Mouse (Mus musculus) hindlimb bud, embryonic 11.5 days (tissue): ENCODE measurements around the gene Samd14.
A peak's percentile ranks its signal among the peaks of the same experiment; 100 is the strongest.

Experiments used
- DNase-seq: peaks from one replicate; pipeline ENCODE4 v3.0.0-alpha.2; 2012; ENCODE audit warnings: low read depth, low spot score; ENCODE audit errors: extremely low spot score

The Samd14 gene

DNA sequence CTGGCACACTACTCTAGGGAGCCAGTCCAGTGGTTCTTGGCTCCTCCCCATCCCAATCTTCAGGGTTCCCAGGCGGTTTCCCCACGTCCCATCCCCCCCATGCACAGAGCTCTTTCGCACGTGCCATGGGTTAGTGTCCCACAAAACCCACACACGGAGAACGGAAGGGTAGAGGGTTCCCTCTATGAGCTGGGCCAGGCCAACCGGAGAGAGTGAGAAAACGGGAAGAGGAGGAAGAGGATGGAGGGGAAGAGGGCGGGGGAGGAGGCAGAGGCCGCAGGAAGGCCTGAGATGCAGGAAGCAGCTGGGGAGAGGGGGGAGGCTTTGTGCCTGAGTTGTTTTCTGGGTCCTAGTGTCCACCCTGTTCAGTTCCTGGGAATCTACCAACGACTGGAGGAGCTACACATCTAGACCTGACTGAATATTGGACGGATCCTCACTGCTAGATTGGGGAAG is 20.1 kb upstream of the Samd14 start:
- peak; percentile 92 for DNase-seq

GRCm38 (mm10) chr11:94990102-94990748 is 19.5 kb upstream of the Samd14 start:
- no peak for DNase-seq

DNA sequence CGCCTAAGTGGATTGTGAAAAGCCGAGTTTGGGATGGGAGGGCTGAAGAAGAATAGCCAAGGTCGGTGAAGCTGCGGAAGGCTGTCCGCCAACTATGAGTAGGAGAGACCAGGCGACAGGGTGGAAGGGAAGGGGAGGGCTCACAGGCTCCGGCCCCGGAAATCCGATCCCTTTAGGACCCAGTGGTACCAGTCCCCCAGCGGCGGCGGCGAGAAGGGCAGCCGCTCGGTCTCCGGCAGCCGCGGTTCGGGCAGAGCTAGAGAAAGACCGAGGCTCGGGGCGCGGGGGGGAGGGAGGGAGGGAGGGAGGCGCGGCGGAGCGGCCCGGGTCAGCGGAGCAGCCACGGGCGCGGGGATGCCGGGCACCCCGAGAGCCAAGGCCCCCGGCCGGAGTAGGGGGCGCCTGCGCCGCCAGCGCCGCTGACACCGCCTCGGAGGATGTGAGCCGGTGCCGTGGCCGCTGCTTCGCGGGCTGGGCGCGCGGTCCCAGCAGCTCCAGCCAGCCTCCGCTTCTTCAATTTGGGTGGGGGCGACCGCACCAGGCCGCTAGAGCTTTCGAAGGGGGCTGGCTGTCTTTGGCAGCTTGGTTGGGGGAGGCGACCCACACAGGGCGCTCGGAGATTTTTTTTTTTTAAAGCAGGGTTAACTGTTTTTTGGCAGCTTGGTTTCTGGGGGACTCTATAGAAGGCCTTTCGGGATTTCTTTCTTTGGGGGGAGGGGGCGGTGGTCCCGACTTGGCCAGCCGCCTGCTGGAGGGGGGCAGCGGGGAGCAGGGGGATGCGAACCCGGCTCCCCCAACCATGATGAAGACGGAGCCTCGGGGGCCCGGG is 18.7 kb upstream of the Samd14 start, which contains the start of gene Ppp1r9b:
Gene Ppp1r9b (plus strand): TSS at position 287 of the 829 bp plus-strand sequence.
- no peak for DNase-seq

DNA sequence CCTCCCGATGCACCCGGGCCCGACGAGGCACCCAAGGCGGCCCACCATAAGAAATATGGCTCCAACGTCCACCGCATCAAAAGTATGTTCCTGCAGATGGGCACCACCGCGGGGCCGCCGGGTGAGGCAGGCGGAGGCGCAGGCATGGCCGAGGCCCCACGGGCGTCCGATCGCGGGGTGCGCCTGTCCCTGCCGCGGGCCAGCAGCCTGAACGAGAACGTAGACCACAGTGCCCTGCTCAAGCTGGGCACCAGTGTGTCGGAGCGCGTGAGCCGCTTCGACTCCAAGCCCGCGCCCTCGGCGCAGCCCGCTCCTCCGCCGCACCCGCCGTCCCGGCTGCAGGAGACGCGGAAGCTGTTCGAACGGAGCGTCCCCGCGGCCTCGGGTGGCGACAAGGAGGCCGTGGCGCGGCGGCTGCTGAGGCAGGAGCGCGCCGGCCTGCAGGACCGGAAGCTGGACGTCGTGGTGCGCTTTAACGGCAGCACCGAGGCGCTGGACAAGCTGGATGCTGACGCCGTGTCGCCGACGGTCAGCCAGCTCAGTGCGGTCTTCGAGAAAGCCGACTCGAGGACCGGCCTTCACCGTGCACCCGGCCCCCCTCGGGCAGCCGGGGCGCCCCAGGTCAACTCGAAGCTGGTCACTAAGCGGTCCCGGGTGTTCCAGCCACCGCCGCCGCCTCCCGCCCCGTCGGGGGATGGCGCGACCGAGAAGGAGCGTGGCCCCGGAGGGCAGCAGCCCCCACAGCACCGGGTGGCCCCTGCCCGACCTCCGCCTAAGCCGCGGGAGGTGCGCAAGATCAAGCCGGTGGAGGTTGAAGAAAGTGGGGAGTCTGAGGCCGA is 17.8 kb upstream of the Samd14 start:
- no peak for DNase-seq

GRCm38 (mm10) chr11:94992480-94992753 is 17.3 kb upstream of the Samd14 start:
- DNase-seq = no peak

GRCm38 (mm10) chr11:94992754-94993606 is 16.7 kb upstream of the Samd14 start:
- no peak for DNase-seq

DNA sequence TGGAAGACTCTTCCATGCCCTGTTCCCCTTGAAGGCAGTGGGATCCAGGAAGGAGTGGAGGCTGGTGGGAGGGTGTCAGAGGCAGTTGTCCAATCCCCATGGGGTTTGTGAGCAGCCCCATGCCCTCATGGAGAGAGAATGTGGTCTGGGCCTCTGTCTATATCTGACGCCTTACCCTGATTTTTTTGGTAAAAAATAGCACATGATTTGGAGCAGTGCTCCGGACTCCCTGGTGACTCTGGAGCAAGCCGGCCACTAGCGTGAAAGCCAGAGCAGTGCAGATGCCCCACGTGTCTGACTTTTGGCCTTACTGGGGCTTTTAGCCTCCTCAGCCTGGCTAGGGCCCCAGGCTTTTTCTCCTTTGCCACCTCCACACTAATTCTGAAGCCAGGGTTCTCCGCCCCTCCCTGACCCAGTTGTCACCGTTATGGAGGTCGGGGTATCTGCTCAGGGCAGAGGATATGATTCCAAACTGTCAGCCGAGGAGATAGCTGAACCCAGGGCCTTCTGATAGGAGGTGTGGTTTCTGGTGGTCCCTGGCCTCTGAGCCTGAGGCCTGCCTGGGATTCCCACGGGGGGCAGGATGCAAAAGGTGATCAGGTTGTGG is 15.4 kb upstream of the Samd14 start:
- DNase-seq = no peak

GRCm38 (mm10) chr11:94994947-94995772 is 14.5 kb upstream of the Samd14 start:
- no peak for DNase-seq

DNA sequence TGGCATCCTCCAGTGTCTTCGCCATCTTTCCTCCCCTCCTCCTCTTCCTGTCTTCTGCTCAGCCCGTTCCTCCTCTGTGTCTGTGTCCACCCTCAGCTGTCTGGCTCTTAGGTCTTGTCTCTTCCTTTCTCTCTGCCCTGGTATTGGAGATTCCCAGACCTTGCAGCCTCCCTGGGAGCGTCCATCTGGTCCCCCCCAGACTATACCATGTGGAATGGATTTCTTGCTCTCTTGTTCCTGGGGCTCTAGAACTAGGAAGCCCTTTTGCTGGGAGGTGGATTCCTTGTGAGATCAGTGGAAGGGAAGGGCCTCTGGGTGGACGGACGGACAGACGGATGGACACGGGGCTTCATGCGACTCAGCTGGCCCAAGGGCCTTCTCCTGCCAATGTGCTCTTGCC is 13.6 kb upstream of the Samd14 start:
- no peak for DNase-seq

GRCm38 (mm10) chr11:94996984-94997383 is 12.7 kb upstream of the Samd14 start:
- no peak for DNase-seq

GRCm38 (mm10) chr11:94997596-94997995 is 12.1 kb upstream of the Samd14 start:
- no peak for DNase-seq

- DNase-seq = no peak
These were observed 11.6 kb upstream of the Samd14 start for GRCm38 (mm10) chr11:94998041-94998531.

GRCm38 (mm10) chr11:95000128-95000527 is 9.6 kb upstream of the Samd14 start:
- no peak for DNase-seq

GRCm38 (mm10) chr11:95000548-95000947 is 9.1 kb upstream of the Samd14 start:
- no peak for DNase-seq

DNA sequence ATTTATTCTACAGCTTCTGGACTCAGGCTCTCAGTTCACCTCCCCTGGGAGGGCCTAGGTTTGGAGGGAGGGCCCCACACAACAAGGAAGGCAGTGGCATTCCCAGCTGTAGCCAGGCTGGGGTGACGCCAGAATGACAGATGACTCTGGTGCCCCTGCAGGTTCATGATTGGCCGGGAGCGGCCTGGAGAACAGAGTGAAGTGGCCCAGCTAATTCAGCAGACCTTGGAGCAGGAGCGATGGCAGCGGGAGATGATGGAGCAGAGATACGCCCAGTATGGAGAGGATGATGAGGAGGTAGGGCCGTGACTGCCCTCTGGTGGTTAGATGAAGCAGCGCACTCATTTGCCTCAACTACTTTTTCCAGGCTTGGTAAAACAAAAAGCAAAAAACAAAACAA is 8.6 kb upstream of the Samd14 start:
- no peak for DNase-seq

DNA sequence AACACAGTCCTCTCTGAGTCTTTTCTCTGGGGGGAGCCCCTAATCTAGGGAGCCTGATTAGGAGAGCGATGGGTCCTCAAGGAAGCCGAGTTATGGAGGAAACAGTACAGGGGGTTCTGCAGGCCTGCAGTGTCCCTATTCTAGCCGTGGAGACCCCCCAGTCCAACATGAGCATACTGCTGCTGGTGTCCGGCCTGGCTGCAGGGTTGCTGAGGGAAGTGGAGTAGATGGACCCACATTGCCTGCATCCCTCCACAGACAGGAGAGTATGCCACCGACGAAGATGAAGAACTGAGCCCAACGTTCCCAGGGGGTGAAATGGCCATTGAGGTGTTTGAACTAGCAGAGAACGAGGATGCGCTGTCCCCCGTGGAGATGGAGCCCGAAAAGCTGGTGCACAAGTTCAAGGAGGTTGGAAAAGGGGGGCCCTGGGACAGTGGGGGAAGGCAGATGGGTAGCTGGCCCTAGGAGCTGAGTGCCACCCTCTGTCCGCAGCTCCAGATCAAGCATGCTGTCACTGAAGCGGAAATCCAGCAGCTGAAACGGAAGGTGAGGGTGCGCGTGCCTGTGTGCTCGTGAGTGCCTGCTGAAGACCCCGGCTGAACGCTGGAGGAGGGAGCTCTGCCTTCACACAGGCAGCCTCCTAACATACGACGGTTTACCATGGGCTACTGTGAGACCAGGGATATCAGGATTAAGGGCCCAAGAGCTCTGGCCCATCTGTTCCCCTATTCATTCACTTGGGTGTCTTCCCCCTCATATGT is 7.9 kb upstream of the Samd14 start:
- DNase-seq = no peak

DNA sequence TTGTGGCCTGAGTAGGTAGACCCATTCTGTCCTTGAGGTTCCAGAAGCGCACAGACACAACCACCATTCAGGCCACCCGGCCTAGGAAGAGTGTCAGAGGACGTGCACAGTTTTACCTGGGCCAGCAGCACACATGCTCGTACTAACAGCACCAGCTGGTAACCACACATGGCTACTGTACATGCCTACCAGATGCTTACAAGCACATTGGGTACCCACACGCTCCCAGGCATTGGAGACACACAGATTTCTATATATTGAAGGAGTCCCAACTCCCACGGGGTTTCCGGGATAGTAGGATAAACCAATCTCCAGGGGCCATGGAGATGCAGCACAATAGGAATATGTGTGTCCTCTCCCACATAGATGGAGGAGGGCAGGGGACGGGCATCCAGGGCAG is 7.0 kb upstream of the Samd14 start:
- no peak for DNase-seq

- DNase-seq = no peak
These were observed 5.3 kb upstream of the Samd14 start for GRCm38 (mm10) chr11:95004136-95004936.
